Comparison of ENCODE assay signal across 8 mouse cellular contexts in the genomic region with DNA sequence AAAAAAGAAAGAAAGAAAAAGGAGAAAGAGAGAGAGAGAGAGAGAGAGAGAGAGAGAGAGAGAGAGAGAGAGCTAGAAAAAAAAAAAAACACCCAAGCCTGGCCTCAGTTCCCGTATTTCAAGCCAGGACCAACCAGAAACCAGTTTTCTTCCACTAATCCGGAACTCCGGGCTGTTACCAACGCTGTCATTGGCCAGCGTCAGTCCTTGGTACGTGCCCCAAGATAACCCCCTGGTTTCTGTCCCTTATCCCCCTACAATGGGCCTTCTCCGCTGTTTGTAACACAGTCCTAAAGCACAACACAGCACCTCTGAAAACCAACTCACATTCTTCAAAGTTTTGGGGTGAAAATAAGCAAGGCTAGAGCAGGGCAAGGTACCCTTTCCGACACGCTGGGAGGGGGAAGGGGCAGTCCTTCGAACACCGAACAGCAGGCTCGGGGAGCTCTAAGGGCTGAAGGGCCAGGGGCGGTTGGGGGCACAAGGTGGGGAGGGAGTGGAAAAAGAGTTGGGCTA. TPM values are rescaled to one million over a fixed set of nuclear protein-coding genes. Genes with fewer than 3 reads are reported as not detected.
DNase-seq lines count a peak whose midpoint lies in the region; ATAC-seq lines count a peak whose summit lies in the region.

No protein-coding gene starts in this region.

- peak overlapping the region; percentile 56 for H3K4me3 ChIP-seq in hindbrain, embryonic 12.5 days

- H3K27ac ChIP-seq in hindbrain, embryonic 12.5 days = peak overlapping the region; percentile 76

- no peaks in the 10 kb centered on the region for H3K9me3 ChIP-seq in hindbrain, embryonic 12.5 days (replicated peaks)

- no peaks in the 10 kb centered on the region for H3K4me1 ChIP-seq in hindbrain, embryonic 12.5 days

- no peaks in the 10 kb centered on the region for H3K27me3 ChIP-seq in hindbrain, embryonic 12.5 days

- H3K36me3 ChIP-seq in hindbrain, embryonic 12.5 days = no peaks in the 10 kb centered on the region

- peak overlapping the region; percentile 50 for H3K4me2 ChIP-seq in hindbrain, embryonic 12.5 days (replicated peaks)

- peak overlapping the region; percentile 69 for H3K9ac ChIP-seq in hindbrain, embryonic 12.5 days

- ATAC-seq in hindbrain, embryonic 12.5 days (ENCODE audit: low FRiP score) = peak; percentile 68

- DNase-seq in MN1 (ENCODE audit: low spot score) = peak; percentile 85
- DNase-seq in cerebellum, adult 9-10 months = peak; percentile 88
- DNase-seq in frontal cortex, adult 2 months (ENCODE audit: extremely low spot score in 1 of 2, low spot score in 1 of 2) = peak; percentile 79 to 89
- peak; percentile 81 to 87 for DNase-seq in layer of hippocampus, postnatal 14 days (ENCODE audit: low spot score in 2 of 2)
- DNase-seq in lung, postnatal 14 days = peak; percentile 81
- DNase-seq in retina, adult 2 months (ENCODE audit: low read depth, low spot score) = peak; percentile 70
- peak; percentile 75 to 81 for DNase-seq in thymus, postnatal 36 days

- WGBS in hindbrain, embryonic 12.5 days = 21% methylated on average over 13 of the region's 13 CpGs

RNA-seq across cellular contexts. Expression of gene Brwd3, which starts 1.4 kb away (rescaled TPM):
- 3.4 and 3.5 TPM in 2 replicates for polyA plus RNA-seq in frontal cortex, adult 2 months (2012; rRNA removed)
- 4.5 and 5.0 TPM in 2 replicates for polyA plus RNA-seq in hindbrain, embryonic 12.5 days (2016; fragmentation: Nextera tagmentation; extraction: Ambion mirVana)
- total RNA-seq in layer of hippocampus, postnatal 14 days (2021) = 10 to 100 TPM; 24.1 to 24.4 TPM

Comparison
In these comparisons a context has a peak if more than half of its experiments do, and no peak if none do; other contexts are left out.
1. Peak in every context shown above with its lines: DNase-seq, ATAC-seq, H3K4me3 ChIP-seq and H3K27ac ChIP-seq.